Mouse (Mus musculus) midbrain, embryonic 16.5 days (tissue): ENCODE measurements around the gene Gfpt2. TPM values are rescaled to one million over a fixed set of nuclear protein-coding genes. Genes with fewer than 3 reads are reported as not detected.
A peak's percentile ranks its signal among the peaks of the same experiment; 100 is the strongest.
"Not testable (repeated sequence)": the region's sequence is repeated elsewhere in the genome, so short reads cannot be mapped to it uniquely, and the experiment has no call there.

Experiments used
- ATAC-seq: fragments of 200-750 bp; cut with Nextera tagmentation; 2 replicates; pipeline ENCODE4 v1.8.0; 2017; ENCODE audit warnings: moderate TSS enrichment
- H3K27ac ChIP-seq: fragments of 300-500 bp; sonication (generic); 2 replicates; pipeline ENCODE4 v1.5.1; 2014; ENCODE audit warnings: mild to moderate bottlenecking, low read length, mixed read lengths
- H3K27me3 ChIP-seq: fragments of 300-500 bp; sonication (generic); 2 replicates; pipeline ENCODE4 v1.6.1; 2014; ENCODE audit warnings: low read depth, low read length, mixed read lengths; ENCODE audit not compliant: control insufficient read depth, insufficient read depth
- H3K36me3 ChIP-seq: fragments of 300-500 bp; sonication (generic); 2 replicates; pipeline ENCODE4 v1.6.1; 2014; ENCODE audit warnings: mild to moderate bottlenecking, low read length, moderate library complexity, mixed read lengths; ENCODE audit not compliant: control insufficient read depth, insufficient read depth
- H3K4me1 ChIP-seq: fragments of 300-500 bp; sonication (generic); 2 replicates; pipeline ENCODE4 v1.6.1; 2014; ENCODE audit warnings: mild to moderate bottlenecking, low read length, mixed read lengths; ENCODE audit not compliant: control insufficient read depth, insufficient read depth
- H3K4me2 ChIP-seq: fragments of 300-500 bp; sonication (generic); 2 replicates; pipeline ENCODE4 v1.6.1; 2014; ENCODE audit warnings: mild to moderate bottlenecking, low read length, mixed read lengths
- H3K4me3 ChIP-seq: fragments of 300-500 bp; sonication (generic); 2 replicates; pipeline ENCODE4 v1.5.1; 2014; ENCODE audit warnings: low read depth, mild to moderate bottlenecking, low read length, moderate library complexity, mixed read lengths
- H3K9ac ChIP-seq: fragments of 300-500 bp; sonication (generic); 2 replicates; pipeline ENCODE4 v1.6.1; 2014; ENCODE audit warnings: low read depth, low read length, mixed read lengths
- H3K9me3 ChIP-seq: fragments of 300-500 bp; sonication (generic); replicated peaks from 2 replicates; pipeline ENCODE4 v1.6.1; 2014; ENCODE audit warnings: mild to moderate bottlenecking, low read length, mixed read lengths; ENCODE audit not compliant: control insufficient read depth, poor library complexity, severe bottlenecking
- WGBS: fragments of 180-500 bp; shearing (Covaris S2); extraction: QIAGEN DNeasy Blood & Tissue Kit; methylation state at CpG from one replicate; pipeline ENCODE4 v1.1.7; 2014; 5-methylcytosine and 5-hydroxymethylcytosine counted together
- polyA plus RNA-seq: library from polyadenylated mRNA; unstranded; fragments of >200 nt; fragmentation: Nextera tagmentation; extraction: Ambion mirVana; gene quantifications from 2 replicates; pipeline ENCODE4 v1.2.1, GENCODE M21; 2015

Gfpt2 gene
- polyA plus RNA-seq, 1 experiment from 2014 or later: 6.6 TPM

DNA sequence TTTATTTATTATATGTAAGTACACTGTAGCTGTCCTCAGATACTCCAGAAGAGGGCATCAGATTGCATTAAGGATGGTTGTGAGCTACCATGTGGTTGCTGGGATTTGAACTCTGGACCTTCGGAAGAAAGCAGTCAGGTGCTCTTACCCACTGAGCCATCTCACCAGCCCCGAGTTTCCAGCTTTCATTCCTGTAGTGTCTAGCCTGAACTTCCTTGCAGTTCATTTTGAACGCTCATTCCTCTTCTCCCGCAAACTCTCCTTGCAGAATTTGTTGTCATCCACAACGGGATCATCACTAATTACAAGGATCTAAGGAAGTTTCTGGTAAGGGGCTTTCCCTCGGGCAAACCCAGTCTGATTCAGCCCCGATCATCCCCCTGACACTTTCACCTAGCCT lies 16.7 kb downstream of the Gfpt2 start:
- H3K4me3 ChIP-seq, ATAC-seq, H3K9ac ChIP-seq, H3K9me3 ChIP-seq, H3K4me1 ChIP-seq, H3K4me2 ChIP-seq, H3K36me3 ChIP-seq, H3K27me3 ChIP-seq, H3K27ac ChIP-seq: not testable (repeated sequence)
- 89% methylated on average over 7 of the region's 7 CpGs for WGBS

- peaks cover 6% of the 10 kb centered on the region for H3K36me3 ChIP-seq
- no peak overlapping the region for H3K4me2 ChIP-seq
- no peaks in the 10 kb centered on the region for H3K9me3 ChIP-seq
- H3K27me3 ChIP-seq: no peaks in the 10 kb centered on the region
- H3K4me1 ChIP-seq: no peaks in the 10 kb centered on the region
- H3K9ac ChIP-seq: no peak overlapping the region
- H3K27ac ChIP-seq: no peak overlapping the region
- ATAC-seq: no peak
- H3K4me3 ChIP-seq: no peak overlapping the region
- 90% methylated on average over 8 of the region's 8 CpGs for WGBS
Measured at GRCm38 (mm10) chr11:49811099-49811541, 17.1 kb downstream of the Gfpt2 start.

- Histone ChIP-seq H3K36me3 (peaks cover 6% of the 10 kb centered on the region), H3K9ac (no peak overlapping the region), H3K4me1 (no peaks in the 10 kb centered on the region), H3K9me3 (no peaks in the 10 kb centered on the region), H3K4me3 (no peak overlapping the region), H3K27me3 (no peaks in the 10 kb centered on the region), H3K27ac (no peak overlapping the region), H3K4me2 (no peak overlapping the region)
- ATAC-seq: no peak
- 92% methylated on average over 8 of the region's 8 CpGs for WGBS
Measured at GRCm38 (mm10) chr11:49811879-49812278, 17.9 kb downstream of the Gfpt2 start.

GRCm38 (mm10) chr11:49818869-49819566 lies 25.0 kb downstream of the Gfpt2 start:
- peak overlapping the region; percentile 5; the same call in 1 of the 2 replicates for H3K27ac ChIP-seq
- ATAC-seq: no peak
- no peak overlapping the region for H3K9ac ChIP-seq
- no peaks in the 10 kb centered on the region for H3K27me3 ChIP-seq
- H3K9me3 ChIP-seq: no peaks in the 10 kb centered on the region
- 82% methylated on average over 15 of the region's 15 CpGs for WGBS
- no peaks in the 10 kb centered on the region for H3K4me1 ChIP-seq
- peaks cover 11% of the 10 kb centered on the region for H3K36me3 ChIP-seq
- no peak overlapping the region for H3K4me3 ChIP-seq
- H3K4me2 ChIP-seq: no peak overlapping the region

DNA sequence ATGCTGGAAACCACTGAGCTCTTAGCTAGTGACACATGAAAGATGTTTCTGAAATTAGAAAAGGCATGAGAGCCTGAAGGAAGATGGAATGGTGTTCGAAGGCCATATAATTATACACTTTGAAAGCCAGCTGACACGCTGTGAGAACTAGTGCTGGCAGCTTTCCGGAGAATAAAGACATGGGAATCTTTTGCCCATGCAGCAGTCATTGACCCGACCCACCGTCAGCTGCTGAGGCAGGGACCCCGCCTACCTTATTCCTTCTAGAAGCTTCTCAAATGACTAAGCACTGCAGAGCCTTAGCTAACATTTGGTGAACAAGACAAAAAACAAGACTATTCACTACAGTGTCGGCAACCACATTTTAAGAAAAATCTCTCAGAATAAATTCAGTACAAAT lies 25.7 kb downstream of the Gfpt2 start:
- no peak overlapping the region for H3K4me2 ChIP-seq
- H3K4me1 ChIP-seq: no peaks in the 10 kb centered on the region
- ATAC-seq: no peak

GRCm38 (mm10) chr11:49820928-49821327 lies 26.9 kb downstream of the Gfpt2 start:
- no peaks in the 10 kb centered on the region for H3K9me3 ChIP-seq
- H3K9ac ChIP-seq: no peak overlapping the region
- H3K27ac ChIP-seq: no peak overlapping the region
- no peak overlapping the region for H3K4me2 ChIP-seq
- no peaks in the 10 kb centered on the region for H3K4me1 ChIP-seq
- no peak for ATAC-seq
- H3K36me3 ChIP-seq: peaks cover 15% of the 10 kb centered on the region
- 92% methylated on average over 2 of the region's 2 CpGs for WGBS
- no peaks in the 10 kb centered on the region for H3K27me3 ChIP-seq
- H3K4me3 ChIP-seq: no peak overlapping the region

More for the DNA sequence above, 25.7 kb downstream of the Gfpt2 start:
- Histone ChIP-seq H3K9me3 (no peaks in the 10 kb centered on the region), H3K36me3 (peaks cover 15% of the 10 kb centered on the region), H3K9ac (no peak overlapping the region), H3K27ac (no peak overlapping the region), H3K4me3 (no peak overlapping the region), H3K27me3 (no peaks in the 10 kb centered on the region)
- 76% methylated on average over 7 of the region's 7 CpGs for WGBS

- peaks cover 15% of the 10 kb centered on the region for H3K36me3 ChIP-seq
- H3K4me3 ChIP-seq: no peak overlapping the region
- H3K4me1 ChIP-seq: no peaks in the 10 kb centered on the region
- no peak for ATAC-seq
- H3K27ac ChIP-seq: no peak overlapping the region
- WGBS: 94% methylated on average over 2 of the region's 2 CpGs
- H3K9ac ChIP-seq: no peak overlapping the region
- H3K9me3 ChIP-seq: no peaks in the 10 kb centered on the region
- no peak overlapping the region for H3K4me2 ChIP-seq
- no peaks in the 10 kb centered on the region for H3K27me3 ChIP-seq
Measured at GRCm38 (mm10) chr11:49821546-49821945, 27.6 kb downstream of the Gfpt2 start.

- H3K27ac ChIP-seq: no peak overlapping the region
- WGBS: 92% methylated on average over 2 of the region's 2 CpGs
- peaks cover 20% of the 10 kb centered on the region for H3K36me3 ChIP-seq
- H3K9me3 ChIP-seq: no peaks in the 10 kb centered on the region
- no peaks in the 10 kb centered on the region for H3K27me3 ChIP-seq
- no peak overlapping the region for H3K4me3 ChIP-seq
- no peak overlapping the region for H3K9ac ChIP-seq
- H3K4me2 ChIP-seq: no peak overlapping the region
- no peak for ATAC-seq
- H3K4me1 ChIP-seq: no peaks in the 10 kb centered on the region
Measured at GRCm38 (mm10) chr11:49822337-49822736, 28.4 kb downstream of the Gfpt2 start.

DNA sequence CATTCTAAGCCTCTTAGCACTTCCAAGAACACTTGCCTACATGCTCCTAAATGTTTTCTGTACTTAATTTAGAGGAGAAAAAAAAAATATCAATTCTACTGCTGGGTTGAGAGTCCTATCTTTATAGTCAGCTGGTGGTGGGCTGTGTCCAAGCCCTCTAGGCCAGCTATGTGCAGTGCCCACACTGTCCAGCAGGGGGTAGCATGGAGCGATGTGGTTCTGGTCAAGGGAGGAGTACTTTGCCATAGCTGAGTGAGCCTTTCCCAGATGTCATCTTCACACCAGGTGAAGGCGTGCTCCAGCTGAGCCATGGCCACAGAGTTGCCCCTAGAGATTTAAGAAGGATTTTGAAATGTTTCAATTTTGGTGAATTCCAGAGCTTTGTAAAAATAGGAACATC lies 30.9 kb downstream of the Gfpt2 start:
- Histone ChIP-seq H3K36me3 (peaks cover 20% of the 10 kb centered on the region), H3K27ac (no peak overlapping the region), H3K27me3 (no peaks in the 10 kb centered on the region), H3K4me1 (no peaks in the 10 kb centered on the region), H3K9ac (no peak overlapping the region), H3K9me3 (no peaks in the 10 kb centered on the region), H3K4me3 (no peak overlapping the region), H3K4me2 (no peak overlapping the region)
- no peak for ATAC-seq
- WGBS: 47% methylated on average over 2 of the region's 2 CpGs
